Mouse (Mus musculus) midbrain, embryonic 15.5 days (tissue): ENCODE measurements around the gene Epor. TPM values are rescaled to one million over a fixed set of nuclear protein-coding genes. Genes with fewer than 3 reads are reported as not detected.
A peak's percentile ranks its signal among the peaks of the same experiment; 100 is the strongest.

Source experiments
- ATAC-seq: fragments of 200-750 bp; cut with Nextera tagmentation; replicated peaks from 2 replicates; pipeline ENCODE4 v1.8.0; 2017; ENCODE audit warnings: moderate TSS enrichment
- H3K27ac ChIP-seq: fragments of 300-500 bp; sonication (generic); 2 replicates; pipeline ENCODE4 v1.5.1; 2015; ENCODE audit warnings: mild to moderate bottlenecking, inconsistent platforms
- H3K27me3 ChIP-seq: fragments of 300-500 bp; sonication (generic); replicated peaks from 2 replicates; pipeline ENCODE4 v1.6.1; 2015; ENCODE audit warnings: inconsistent platforms
- H3K36me3 ChIP-seq: fragments of 300-500 bp; sonication (generic); replicated peaks from 2 replicates; pipeline ENCODE4 v1.6.1; 2015; ENCODE audit warnings: inconsistent platforms
- H3K4me1 ChIP-seq: fragments of 300-500 bp; sonication (generic); 2 replicates; pipeline ENCODE4 v1.6.1; 2015; ENCODE audit warnings: inconsistent platforms
- H3K4me2 ChIP-seq: fragments of 300-500 bp; sonication (generic); 2 replicates; pipeline ENCODE4 v1.6.1; 2015; ENCODE audit warnings: inconsistent platforms, mild to moderate bottlenecking, moderate library complexity
- H3K4me3 ChIP-seq: fragments of 300-500 bp; sonication (generic); 2 replicates; pipeline ENCODE4 v1.5.1; 2015; ENCODE audit warnings: mild to moderate bottlenecking, inconsistent platforms
- H3K9ac ChIP-seq: fragments of 300-500 bp; sonication (generic); 2 replicates; pipeline ENCODE4 v1.6.1; 2015; ENCODE audit warnings: mild to moderate bottlenecking, inconsistent platforms
- H3K9me3 ChIP-seq: fragments of 300-500 bp; sonication (generic); 2 replicates; pipeline ENCODE4 v1.6.1; 2016; ENCODE audit warnings: inconsistent platforms
- WGBS: fragments of 180-500 bp; shearing (Covaris S2); methylation state at CpG from one replicate; pipeline ENCODE4 v1.1.7; 2015; ENCODE audit warnings: mixed read lengths; 5-methylcytosine and 5-hydroxymethylcytosine counted together
- polyA plus RNA-seq: library from polyadenylated mRNA; unstranded; fragments of >200 nt; fragmentation: Nextera tagmentation; extraction: Ambion mirVana; gene quantifications from 2 replicates; pipeline ENCODE4 v1.2.1, GENCODE M21; 2015

The Epor gene
- 1.6 and 1.9 TPM in 2 replicates for polyA plus RNA-seq

DNA sequence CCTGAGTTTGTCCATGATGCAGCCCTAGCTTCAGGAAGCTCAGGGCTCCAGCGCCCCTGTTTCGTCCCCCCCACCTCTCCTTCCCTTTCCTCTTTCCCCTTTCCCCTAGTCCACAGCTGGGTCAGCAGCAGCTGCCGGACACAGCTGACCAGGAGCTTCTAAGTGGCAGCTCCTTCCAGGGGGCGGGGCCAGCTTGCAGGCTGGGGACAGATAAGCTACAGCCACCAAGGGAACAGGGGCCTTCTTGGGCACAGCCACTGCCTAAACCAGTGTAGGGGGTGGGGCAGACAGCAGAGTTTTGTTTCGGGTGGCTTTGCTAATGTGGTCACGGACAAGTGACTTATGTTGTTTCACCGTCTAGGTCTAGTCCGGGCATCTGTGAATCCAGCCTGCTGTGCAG, at the start of gene Epor:
Gene Epor (minus strand): TSS at position 90 of the 400 bp plus-strand sequence.
- Histone ChIP-seq H3K36me3 (no peaks in the 10 kb centered on the region), H3K9ac (0 out of 2 replicates have a peak within 1 kb of the TSS, but pooled peaks have one; percentile 9), H3K27me3 (peaks cover 51% of the 10 kb centered on the region), H3K4me2 (peak within 1 kb of the TSS; percentile 65), H3K9me3 (no peaks in the 10 kb centered on the region), H3K27ac (no peak within 1 kb of the TSS), H3K4me3 (peak within 1 kb of the TSS; percentile 32), H3K4me1 (peaks cover 22% of the 10 kb centered on the region)
- no peak for ATAC-seq
- 17% methylated on average over 8 of the region's 8 CpGs for whole genome bisulfite sequencing

DNA sequence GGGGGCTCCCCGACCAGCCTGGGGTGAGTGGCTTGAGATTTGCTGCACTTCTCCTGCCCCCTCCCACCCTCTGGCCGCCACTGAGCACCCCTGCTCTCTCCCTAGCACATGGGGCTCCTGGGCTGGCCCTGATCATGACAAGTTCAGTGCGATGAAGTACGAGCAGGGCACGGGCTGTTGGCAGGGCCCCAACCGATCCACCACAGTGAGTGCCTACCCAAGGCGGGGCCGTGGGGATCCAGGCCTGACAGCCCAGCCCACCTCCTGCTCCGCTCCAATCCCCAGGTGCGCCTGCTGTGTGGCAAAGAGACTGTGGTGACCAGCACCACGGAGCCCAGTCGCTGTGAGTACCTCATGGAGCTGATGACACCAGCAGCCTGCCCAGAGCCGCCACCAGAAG, 49.4 kb upstream of the Epor start:
- WGBS = 98% methylated on average over 13 of the region's 13 CpGs
- H3K27me3 ChIP-seq = no peaks in the 10 kb centered on the region
- peak; percentile 15; the same call in 1 of the 2 replicates for ATAC-seq
- H3K4me3 ChIP-seq = no peak overlapping the region
- no peaks in the 10 kb centered on the region for H3K9me3 ChIP-seq
- H3K9ac ChIP-seq = no peak overlapping the region
- no peaks in the 10 kb centered on the region for H3K4me1 ChIP-seq
- H3K4me2 ChIP-seq = no peak overlapping the region
- no peak overlapping the region for H3K27ac ChIP-seq
- peaks cover 34% of the 10 kb centered on the region for H3K36me3 ChIP-seq

DNA sequence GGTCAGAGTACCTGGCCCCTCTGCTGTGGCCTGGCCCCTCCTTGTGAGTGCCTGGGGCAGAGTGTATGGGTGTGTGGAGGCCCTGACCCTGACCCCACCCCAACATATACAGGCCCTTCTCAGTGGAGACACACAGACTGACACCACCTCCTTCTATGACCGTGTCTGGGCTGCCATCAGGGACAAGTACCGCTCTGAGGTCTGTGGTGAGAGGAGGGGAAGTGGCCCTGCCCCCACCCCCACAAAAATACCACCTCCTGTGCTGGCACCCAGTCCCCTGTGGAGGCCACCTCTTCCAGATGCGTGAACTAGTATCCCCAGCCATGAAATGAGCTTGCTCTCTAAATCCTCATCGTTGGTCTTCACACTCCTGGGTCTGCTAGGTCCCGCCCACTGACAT, 47.7 kb upstream of the Epor start:
- Histone ChIP-seq H3K36me3 (peaks cover 36% of the 10 kb centered on the region), H3K4me3 (no peak overlapping the region), H3K27ac (no peak overlapping the region), H3K4me1 (peaks cover 3% of the 10 kb centered on the region), H3K4me2 (no peak overlapping the region), H3K27me3 (no peaks in the 10 kb centered on the region), H3K9me3 (no peaks in the 10 kb centered on the region), H3K9ac (no peak overlapping the region)
- ATAC-seq = peak; percentile 15; the same call in 1 of the 2 replicates
- 92% methylated on average over 5 of the region's 5 CpGs for WGBS

DNA sequence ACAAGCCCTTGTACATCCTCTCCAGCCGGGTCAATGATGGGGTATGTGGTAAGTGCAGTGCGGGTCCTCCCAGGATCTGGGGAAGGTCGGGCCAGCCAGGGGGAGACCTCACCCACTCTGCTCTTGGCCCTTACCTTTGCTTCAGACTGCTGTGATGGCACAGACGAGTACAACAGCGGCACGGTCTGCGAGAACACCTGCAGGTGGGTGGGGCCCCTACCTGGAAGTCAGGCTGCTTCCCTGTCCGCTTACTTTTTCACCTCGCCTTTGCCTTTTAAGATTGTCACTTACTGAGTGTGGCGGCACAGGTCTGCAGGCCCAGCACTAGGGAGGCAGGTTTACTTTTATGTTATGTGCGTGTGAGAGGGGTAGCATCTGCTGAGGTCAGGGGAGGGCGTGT, 41.2 kb upstream of the Epor start:
- Histone ChIP-seq H3K27me3 (no peaks in the 10 kb centered on the region), H3K36me3 (peaks cover 12% of the 10 kb centered on the region), H3K4me3 (no peak overlapping the region), H3K27ac (no peak overlapping the region), H3K4me1 (peaks cover 41% of the 10 kb centered on the region), H3K9me3 (no peaks in the 10 kb centered on the region), H3K9ac (no peak overlapping the region), H3K4me2 (peak overlapping the region; percentile 90; the same call in 1 of the 2 replicates)
- WGBS = 93% methylated on average over 12 of the region's 12 CpGs
- ATAC-seq = no peak

DNA sequence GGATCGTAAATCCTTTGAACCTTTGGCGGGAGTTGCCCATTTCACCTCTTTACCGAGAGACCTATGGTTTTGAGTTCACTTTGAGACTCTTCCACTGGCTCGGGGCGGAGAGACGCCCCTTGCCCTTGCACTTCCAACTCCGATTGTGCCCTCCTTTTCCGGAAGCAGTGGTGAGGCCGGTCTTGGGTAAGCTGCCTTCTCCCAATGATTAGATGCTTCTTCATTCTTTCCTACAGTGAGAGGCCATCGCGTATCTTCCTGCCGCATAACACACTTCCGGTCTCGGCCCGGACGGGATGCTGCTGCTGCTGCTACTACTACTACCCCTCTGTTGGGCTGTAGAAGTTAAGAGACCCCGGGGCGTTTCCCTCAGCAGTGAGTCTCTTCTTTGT, 39.9 kb upstream of the Epor start:
- ATAC-seq = peak; percentile 40
- under 1% methylated on average over 18 of the region's 18 CpGs for WGBS

DNA sequence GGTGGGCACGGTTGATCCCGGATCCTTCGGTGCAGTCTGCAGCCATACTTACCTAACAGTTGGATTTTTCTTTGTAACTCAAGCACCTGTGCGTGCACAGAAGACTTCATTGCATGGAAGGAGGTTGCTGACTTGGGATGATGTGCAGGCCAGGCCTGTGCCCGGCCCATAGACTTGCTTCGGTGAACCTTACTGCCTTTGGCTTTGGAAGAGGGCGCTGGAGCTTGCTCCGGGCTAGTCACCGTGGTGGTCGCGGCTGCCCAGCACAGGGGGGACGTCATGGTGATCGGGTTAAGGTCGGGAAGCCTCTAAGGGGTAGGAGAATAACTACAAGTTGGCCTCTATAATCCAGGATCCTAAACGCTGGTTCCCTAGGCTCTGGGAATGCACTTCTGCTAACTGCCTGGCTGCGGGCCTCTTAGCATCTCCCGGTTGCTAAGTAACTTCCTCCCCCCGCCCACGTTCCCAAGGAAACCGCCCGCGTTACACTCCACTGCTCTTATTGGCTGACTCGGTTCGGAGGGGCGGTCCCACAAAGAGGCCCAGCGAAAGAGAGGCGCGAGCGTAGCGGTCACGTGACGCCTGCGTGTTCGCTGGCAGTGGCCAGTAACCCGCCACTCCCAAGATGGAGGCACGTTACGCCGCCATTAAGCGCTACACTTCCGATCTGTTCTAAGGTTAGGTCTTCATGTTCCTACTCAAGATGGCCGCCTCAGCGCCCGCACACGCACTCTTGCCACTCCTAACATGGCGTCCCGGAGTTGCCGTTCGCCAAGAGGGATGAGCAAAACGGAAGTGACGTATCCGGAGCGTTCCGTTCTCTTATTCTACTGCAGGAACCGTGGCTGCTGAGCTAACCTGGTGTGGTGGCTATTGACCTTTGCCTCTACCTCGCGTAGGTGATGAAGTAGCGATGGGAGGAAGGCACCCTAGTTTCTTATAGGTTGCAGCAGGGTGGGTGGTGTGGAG, 39.2 kb upstream of the Epor start, which contains the start of the genes Ccdc151 and Prkcsh:
Gene Ccdc151 (minus strand): TSS at position 441 of the 969 bp plus-strand sequence.
Gene Prkcsh (plus strand): TSS at position 613 of the 969 bp plus-strand sequence.
- Histone ChIP-seq H3K9me3 (no peaks in the 10 kb centered on the region), H3K4me3 (peak within 1 kb of the TSS; percentile 77), H3K4me2 (peak within 1 kb of the TSS; percentile 90), H3K27ac (peak within 1 kb of the TSS; percentile 80), H3K27me3 (no peaks in the 10 kb centered on the region), H3K36me3 (peaks cover 6% of the 10 kb centered on the region; the same call in 1 of the 2 replicates), H3K4me1 (peaks cover 41% of the 10 kb centered on the region), H3K9ac (peak within 1 kb of the TSS; percentile 68)
- ATAC-seq = peak; percentile 99
- WGBS = 4% methylated on average over 57 of the region's 57 CpGs

More for the DNA sequence above, 39.9 kb upstream of the Epor start:
- Histone ChIP-seq H3K9me3 (no peaks in the 10 kb centered on the region), H3K4me3 (peak overlapping the region; percentile 77), H3K9ac (peak overlapping the region; percentile 68), H3K4me1 (peaks cover 41% of the 10 kb centered on the region), H3K36me3 (peaks cover 8% of the 10 kb centered on the region; the same call in 1 of the 2 replicates), H3K27ac (peak overlapping the region; percentile 80), H3K27me3 (no peaks in the 10 kb centered on the region), H3K4me2 (peak overlapping the region; percentile 90)

DNA sequence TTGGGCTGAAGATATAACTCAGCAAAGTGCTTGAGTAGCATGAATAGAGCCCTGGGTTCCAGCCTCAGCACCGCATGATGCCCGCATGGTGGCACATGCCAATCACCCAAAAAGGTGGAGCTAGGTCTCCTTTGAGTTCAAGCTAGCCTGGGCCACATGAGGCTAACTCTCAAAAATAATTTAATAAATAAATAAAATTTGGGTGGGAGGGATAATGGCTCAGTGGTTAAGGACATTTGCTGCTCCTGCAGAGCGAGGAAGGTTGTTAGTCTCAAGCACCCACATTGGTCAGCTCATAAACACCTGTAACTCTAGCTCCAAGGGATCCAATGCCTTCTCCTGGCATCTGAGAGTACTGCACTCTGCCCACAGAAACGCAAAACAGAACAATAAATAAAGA, 38.3 kb upstream of the Epor start:
- H3K9ac ChIP-seq = no peak overlapping the region
- 86% methylated on average over 4 of the region's 4 CpGs for WGBS
- H3K27ac ChIP-seq = 0 out of 2 replicates have a peak overlapping the region, but pooled peaks have one; percentile 66
- H3K9me3 ChIP-seq = no peaks in the 10 kb centered on the region
- H3K27me3 ChIP-seq = no peaks in the 10 kb centered on the region
- H3K4me1 ChIP-seq = peaks cover 41% of the 10 kb centered on the region
- H3K4me2 ChIP-seq = peak overlapping the region; percentile 58; the same call in 1 of the 2 replicates
- no peak for ATAC-seq
- peak overlapping the region; percentile 77 for H3K4me3 ChIP-seq
- H3K36me3 ChIP-seq = peaks cover 6% of the 10 kb centered on the region; the same call in 1 of the 2 replicates

DNA sequence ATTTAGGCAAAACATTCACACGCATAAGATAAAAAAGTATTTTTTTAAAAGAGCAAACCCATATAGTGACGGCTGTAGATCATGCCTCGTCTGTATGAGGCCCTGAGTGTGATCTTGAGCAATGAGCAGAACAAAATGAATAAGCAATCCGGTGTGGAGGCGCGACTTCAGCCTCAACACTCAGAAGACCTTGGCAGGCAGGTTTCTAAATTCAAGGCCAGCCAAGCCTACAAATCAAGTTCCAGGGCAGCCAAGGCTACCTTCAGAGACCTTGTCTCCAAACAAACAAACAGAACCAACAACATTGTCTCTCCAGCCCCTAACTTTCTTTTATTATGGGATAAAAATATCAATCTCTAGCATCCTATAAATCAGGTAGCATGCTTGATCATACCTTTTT, 37.0 kb upstream of the Epor start:
- Histone ChIP-seq H3K4me1 (peaks cover 30% of the 10 kb centered on the region), H3K4me2 (no peak overlapping the region), H3K9me3 (no peaks in the 10 kb centered on the region), H3K4me3 (no peak overlapping the region), H3K27me3 (no peaks in the 10 kb centered on the region), H3K36me3 (peaks cover 6% of the 10 kb centered on the region; the same call in 1 of the 2 replicates), H3K27ac (no peak overlapping the region), H3K9ac (no peak overlapping the region)
- 95% methylated on average over 6 of the region's 6 CpGs for WGBS
- ATAC-seq = no peak

DNA sequence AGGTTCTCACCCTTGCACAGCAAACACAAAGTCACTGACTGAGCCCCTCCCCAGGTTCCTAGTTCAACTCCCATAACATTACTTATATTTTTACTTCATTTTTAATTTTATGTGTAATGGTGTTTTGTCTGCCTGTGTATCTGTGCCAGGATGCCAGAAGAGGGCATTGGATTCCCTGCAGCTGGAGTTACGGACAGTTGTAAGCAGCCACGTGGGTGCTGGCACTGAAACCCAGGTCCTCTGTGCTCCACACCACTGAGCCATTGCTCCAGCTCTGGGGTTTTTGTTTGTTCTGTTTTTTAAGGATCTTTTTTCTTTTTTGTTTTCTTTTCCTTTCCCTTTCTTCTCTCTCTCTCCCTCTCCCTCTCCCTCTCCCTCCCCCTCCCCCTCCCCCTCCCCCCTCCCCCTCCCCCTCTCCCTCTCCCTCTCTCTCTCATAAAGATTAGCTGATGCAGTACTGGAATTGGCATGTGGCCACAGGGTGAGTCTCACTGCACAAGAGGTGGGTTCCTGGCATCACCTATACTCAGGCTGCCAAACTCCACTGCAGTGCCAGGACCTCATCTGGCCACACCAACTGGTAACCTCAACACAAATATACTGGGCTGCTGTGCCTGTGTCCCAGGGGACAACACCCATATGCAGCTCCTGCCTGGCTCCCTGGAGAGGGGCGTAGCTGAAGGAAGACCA, 33.0 kb upstream of the Epor start:
- Histone ChIP-seq H3K36me3 (no peaks in the 10 kb centered on the region), H3K4me2 (no peak overlapping the region), H3K9ac (no peak overlapping the region), H3K4me3 (no peak overlapping the region), H3K27me3 (peaks cover 8% of the 10 kb centered on the region), H3K9me3 (no peaks in the 10 kb centered on the region), H3K4me1 (no peaks in the 10 kb centered on the region), H3K27ac (no peak overlapping the region)
- no peak for ATAC-seq
- WGBS = 82% methylated on average over 3 of the region's 3 CpGs

DNA sequence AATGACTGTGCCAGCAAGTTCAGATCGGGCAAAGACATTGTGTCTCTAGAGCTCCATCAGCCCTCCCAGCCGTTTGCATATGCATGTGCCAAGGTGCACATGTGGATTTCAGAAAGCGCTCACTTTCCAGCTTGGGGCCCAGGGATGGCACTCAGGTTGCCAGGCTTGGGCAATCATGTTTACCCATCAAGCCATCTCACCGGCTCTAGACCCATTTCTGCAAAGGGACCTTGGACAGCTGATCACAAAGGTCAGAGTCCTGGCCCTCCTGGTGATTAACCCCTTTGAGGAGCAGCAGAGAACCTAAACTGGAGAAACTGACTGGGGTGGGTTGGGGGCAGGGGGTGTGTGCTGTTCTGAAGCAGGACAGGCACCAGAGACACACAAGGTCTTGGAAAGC, 28.9 kb upstream of the Epor start:
- H3K4me2 ChIP-seq = no peak overlapping the region
- H3K27ac ChIP-seq = no peak overlapping the region
- H3K9me3 ChIP-seq = no peaks in the 10 kb centered on the region
- peaks cover 24% of the 10 kb centered on the region for H3K4me1 ChIP-seq
- H3K36me3 ChIP-seq = no peaks in the 10 kb centered on the region
- H3K9ac ChIP-seq = no peak overlapping the region
- WGBS = 79% methylated on average over 4 of the region's 4 CpGs
- ATAC-seq = no peak
- H3K4me3 ChIP-seq = no peak overlapping the region
- peaks cover 49% of the 10 kb centered on the region for H3K27me3 ChIP-seq

DNA sequence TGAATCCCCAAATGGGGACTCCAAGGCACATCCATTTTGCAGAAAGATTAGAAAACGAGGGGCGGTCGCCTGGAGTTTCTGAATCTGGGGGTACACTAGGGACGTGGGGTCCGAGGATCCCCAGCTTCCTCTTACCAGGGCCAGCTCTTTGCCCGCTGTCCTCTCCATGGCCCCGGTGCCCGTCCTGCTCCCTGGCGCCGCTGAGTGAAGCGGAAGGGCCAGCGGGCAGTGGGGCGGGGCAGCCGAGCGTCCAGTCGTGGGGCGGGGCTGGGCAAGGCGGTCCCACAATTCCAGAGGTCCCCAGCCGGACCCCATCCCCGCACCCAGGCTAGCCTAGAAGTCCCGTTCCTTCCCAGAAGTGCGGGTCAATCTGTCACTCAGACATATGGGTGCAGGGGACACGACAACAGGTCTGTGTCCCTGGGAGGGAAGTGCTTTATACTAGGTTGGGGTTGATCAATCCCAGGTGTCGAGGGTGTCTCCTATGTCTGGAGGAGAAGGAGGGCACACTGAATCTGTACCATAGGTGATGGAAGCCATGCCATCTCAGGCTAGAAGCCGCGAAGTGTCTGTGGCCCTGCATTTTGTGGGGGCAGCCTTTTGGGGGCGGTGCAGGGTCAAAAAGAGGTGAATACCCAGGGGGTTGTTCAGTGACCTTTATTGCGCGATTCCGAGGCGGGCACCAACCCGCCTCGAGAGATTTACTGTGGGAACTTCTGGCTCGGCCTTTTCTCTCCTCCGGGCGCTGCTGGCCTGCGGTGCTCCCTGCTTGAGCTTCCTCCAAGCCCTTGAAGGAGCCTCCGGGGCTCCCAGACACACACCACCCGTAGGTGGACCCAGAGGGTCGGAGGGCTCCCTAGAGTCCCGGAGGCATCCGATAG, 26.2 kb upstream of the Epor start, which contains the start of gene Rgl3:
Gene Rgl3 (minus strand): TSS at position 217 of the 881 bp plus-strand sequence.
- H3K27ac ChIP-seq = no peak within 1 kb of the TSS
- H3K9ac ChIP-seq = peak within 1 kb of the TSS; percentile 10; the same call in 1 of the 2 replicates
- H3K4me1 ChIP-seq = peaks cover 24% of the 10 kb centered on the region
- peak; percentile 24; the same call in 1 of the 2 replicates for ATAC-seq
- no peaks in the 10 kb centered on the region for H3K9me3 ChIP-seq
- no peaks in the 10 kb centered on the region for H3K36me3 ChIP-seq
- H3K27me3 ChIP-seq = peaks cover 56% of the 10 kb centered on the region
- WGBS = 1% methylated on average over 42 of the region's 42 CpGs
- peak within 1 kb of the TSS; percentile 27 for H3K4me3 ChIP-seq
- H3K4me2 ChIP-seq = peak within 1 kb of the TSS; percentile 56
